Mouse (Mus musculus) cortical plate, adult 2 months (tissue): Measurements from ENCODE around the gene Cbfa2t3.

Experiments used
- CTCF ChIP-seq: fragments of 200-500 bp; IDR thresholded peaks from 2 replicates; pipeline ENCODE4 v1.5.1; 2011; ENCODE audit warnings: mild to moderate bottlenecking, control low read depth, low read length; ENCODE audit not compliant: insufficient read depth; ENCODE audit errors: extremely low read depth
- POLR2A ChIP-seq: fragments of 200-500 bp; IDR thresholded peaks from 2 replicates; pipeline ENCODE4 v1.6.1; 2011; ENCODE audit warnings: mild to moderate bottlenecking, low read length, control low read depth; ENCODE audit not compliant: insufficient read depth; ENCODE audit errors: extremely low read depth

GRCm38 (mm10) chr8:122745022-122745749 lies 46.3 kb upstream of the Cbfa2t3 start:
- TF ChIP-seq CTCF (no peak), POLR2A (no peak)
